Mouse (Mus musculus): ENCODE results near the gene Map4k3.
"Not testable (repeated sequence)": the region's sequence is repeated elsewhere in the genome, so short reads cannot be mapped to it uniquely, and the experiment has no call there.

The Map4k3 gene

GRCm38 (mm10) chr17:80632354-80632753, 95.9 kb downstream of the Map4k3 start:
- DNase-seq (ENCODE audit: low spot score in 2 of 2) = no peak

GRCm38 (mm10) chr17:80631028-80631427, 97.3 kb downstream of the Map4k3 start:
- DNase-seq (ENCODE audit: low spot score in 2 of 2) = no peak

- DNase-seq (ENCODE audit: low spot score in 2 of 2) = no peak
Measured at GRCm38 (mm10) chr17:80624979-80625378, 103.3 kb downstream of the Map4k3 start.

- DNase-seq (ENCODE audit: low spot score in 2 of 2) = no peak
Measured at GRCm38 (mm10) chr17:80621691-80622090, 106.6 kb downstream of the Map4k3 start.

GRCm38 (mm10) chr17:80620786-80621423, 107.4 kb downstream of the Map4k3 start:
- DNase-seq (ENCODE audit: low spot score in 2 of 2) = peak in 1 of 2 experiments; percentile 44

GRCm38 (mm10) chr17:80619556-80619955, 108.7 kb downstream of the Map4k3 start:
- no peak for DNase-seq (ENCODE audit: low spot score in 2 of 2)

GRCm38 (mm10) chr17:80618890-80619289, 109.4 kb downstream of the Map4k3 start:
- no peak for DNase-seq (ENCODE audit: low spot score in 2 of 2)

GRCm38 (mm10) chr17:80603806-80604205, 124.5 kb downstream of the Map4k3 start:
- no peak for DNase-seq (ENCODE audit: low spot score in 2 of 2)

- no peak for DNase-seq (ENCODE audit: low spot score in 2 of 2)
Measured at GRCm38 (mm10) chr17:80603079-80603625, 125.1 kb downstream of the Map4k3 start.

- no peak for DNase-seq (ENCODE audit: low spot score in 2 of 2)
Measured at GRCm38 (mm10) chr17:80601371-80601770, 126.9 kb downstream of the Map4k3 start.

- no peak for DNase-seq (ENCODE audit: low spot score in 2 of 2)
Measured at GRCm38 (mm10) chr17:80583051-80583450, 145.2 kb downstream of the Map4k3 start.

GRCm38 (mm10) chr17:80579901-80580300, 148.4 kb downstream of the Map4k3 start:
- no peak for DNase-seq (ENCODE audit: low spot score in 2 of 2)

- DNase-seq (ENCODE audit: low spot score in 2 of 2) = no peak
Measured at GRCm38 (mm10) chr17:80579089-80579488, 149.2 kb downstream of the Map4k3 start.

GRCm38 (mm10) chr17:80578041-80578440, 150.2 kb downstream of the Map4k3 start:
- no peak for DNase-seq (ENCODE audit: low spot score in 2 of 2)

- DNase-seq (ENCODE audit: low spot score in 2 of 2) = no peak
Measured at GRCm38 (mm10) chr17:80577639-80578038, 150.6 kb downstream of the Map4k3 start, which contains the start of gene Cdkl4. Gene Cdkl4 (minus strand): TSS chr17:80577813.

GRCm38 (mm10) chr17:80577214-80577613, 151.1 kb downstream of the Map4k3 start:
- DNase-seq (ENCODE audit: low spot score in 2 of 2) = no peak

GRCm38 (mm10) chr17:80575008-80575407, 153.3 kb downstream of the Map4k3 start:
- DNase-seq (ENCODE audit: low spot score in 2 of 2) = no peak

- no peak for DNase-seq (ENCODE audit: low spot score in 2 of 2)
Measured at GRCm38 (mm10) chr17:80574471-80574965, 153.8 kb downstream of the Map4k3 start.

- no peak for DNase-seq (ENCODE audit: low spot score in 2 of 2)
Measured at GRCm38 (mm10) chr17:80572187-80572935, 155.9 kb downstream of the Map4k3 start.

GRCm38 (mm10) chr17:80571460-80571859, 156.8 kb downstream of the Map4k3 start:
- no peak for DNase-seq (ENCODE audit: low spot score in 2 of 2)

- not testable (repeated sequence) for DNase-seq (ENCODE audit: low spot score in 2 of 2)
Measured at GRCm38 (mm10) chr17:80569718-80570117, 158.6 kb downstream of the Map4k3 start.

GRCm38 (mm10) chr17:80568842-80569601, 159.3 kb downstream of the Map4k3 start:
- no peak for DNase-seq (ENCODE audit: low spot score in 2 of 2)
